Comparison of ENCODE assay signal across 8 mouse cellular contexts in genomic region chr1:135105951-135106350, GRCm38 (mm10). TPM values are rescaled to one million over a fixed set of nuclear protein-coding genes. Genes with fewer than 3 reads are reported as not detected.
DNase-seq lines count a peak whose midpoint lies in the region; ATAC-seq and TF ChIP-seq lines count a peak whose summit lies in the region.

No protein-coding gene starts in this region.

- intact Hi-C loops in gastrocnemius, postnatal 36 days (cut with DNase I) = loop anchor here (10.0 kb wide), 1 partner anchor 381 kb away; no protein-coding TSS in a partner anchor

- no peak for TF ChIP-seq POLR2A in olfactory bulb, adult 2 months (IDR thresholded peaks at IDR 0.05; ENCODE audit: insufficient read depth, low read depth, low read length)

- peak; percentile 24 for DNase-seq in ovary, adult 18-20 months (ENCODE audit: low spot score)
- DNase-seq in ovary, postnatal 10 days (ENCODE audit: low spot score) = no peak
- DNase-seq in c-Kit-positive CD71-negative TER-119-negative erythroid progenitor cells, embryonic 14.5 days (ENCODE audit: low read depth) = peak; percentile 65
- DNase-seq in gastrocnemius, postnatal 36 days = peak; percentile 48 to 61
- peak; percentile 42 to 63 for DNase-seq in lung, adult 18-20 months
- DNase-seq in thymus, postnatal 25 days = peak; percentile 79

- no peak overlapping the region for H3K4me2 ChIP-seq in intestine, postnatal 0 days (replicated peaks; ENCODE audit: low read depth)

- H3K9ac ChIP-seq in intestine, postnatal 0 days (ENCODE audit: low read depth, low read length) = no peak overlapping the region

- H3K27ac ChIP-seq in intestine, postnatal 0 days (ENCODE audit: low read depth, low read length) = no peak overlapping the region
- 0 out of 2 replicates have a peak overlapping the region, but pooled peaks have one; percentile 7 for H3K27ac ChIP-seq in olfactory bulb, adult 2 months (ENCODE audit: insufficient read depth, low read depth, low read length)

- 3% methylated on average over 8 of the region's 8 CpGs for WGBS in intestine, postnatal 0 days
- WGBS in olfactory bulb, adult 2 months = 3% methylated on average over 8 of the region's 8 CpGs

- TF ChIP-seq CTCF in intestine, postnatal 0 days (IDR thresholded peaks at IDR 0.05; ENCODE audit: low read depth) = peak; percentile 89
- TF ChIP-seq CTCF in olfactory bulb, adult 2 months (IDR thresholded peaks at IDR 0.05; ENCODE audit: insufficient read depth, low read depth, low read length) = peak; percentile 77

- no peaks in the 10 kb centered on the region for H3K9me3 ChIP-seq in intestine, postnatal 0 days (ENCODE audit: control insufficient read depth)

- peaks cover 41% of the 10 kb centered on the region for H3K27me3 ChIP-seq in intestine, postnatal 0 days (replicated peaks; ENCODE audit: control insufficient read depth, insufficient read depth, low read length)

- no peaks in the 10 kb centered on the region for H3K36me3 ChIP-seq in intestine, postnatal 0 days (ENCODE audit: control insufficient read depth, insufficient read depth)

- no peak for ATAC-seq in intestine, postnatal 0 days

- H3K4me1 ChIP-seq in intestine, postnatal 0 days (replicated peaks; ENCODE audit: control insufficient read depth, insufficient read depth, low read length) = 0 out of 2 replicates have a peak, but pooled peaks cover 3% of the 10 kb centered on the region
- H3K4me1 ChIP-seq in olfactory bulb, adult 2 months (ENCODE audit: control insufficient read depth, insufficient read depth, low read length) = peaks cover 19% of the 10 kb centered on the region

- H3K4me3 ChIP-seq in intestine, postnatal 0 days (ENCODE audit: low read depth, low read length) = no peak overlapping the region
- H3K4me3 ChIP-seq in olfactory bulb, adult 2 months (ENCODE audit: insufficient read depth, low read depth, low read length) = peak overlapping the region; percentile 79; the same call in 1 of the 2 replicates

RNA-seq across cellular contexts. Expression of gene Lgr6, which starts 0.9 kb away (rescaled TPM):
- total RNA-seq in gastrocnemius, postnatal 36 days (2021) = under 1 TPM; 0.39 to 0.51 TPM
- polyA plus RNA-seq in intestine, postnatal 0 days (2015; fragmentation: Nextera tagmentation; extraction: Ambion mirVana) = 0.37 and 0.44 TPM in 2 replicates
- polyA plus RNA-seq in olfactory bulb, adult 2 months (2012; ENCODE audit: insufficient read depth, insufficient read length, low replicate concordance, missing spikeins) = 68.5 TPM in 1 of 2 replicates, not detected in the other

RNA-seq across cellular contexts. Expression of gene Ptpn7, which starts 26.5 kb away (rescaled TPM):
- total RNA-seq in gastrocnemius, postnatal 36 days (2021) = under 1 TPM; 0.27 to 0.56 TPM
- polyA plus RNA-seq in intestine, postnatal 0 days (2015; fragmentation: Nextera tagmentation; extraction: Ambion mirVana) = 0.73 and 0.76 TPM in 2 replicates
- polyA plus RNA-seq in olfactory bulb, adult 2 months (2012; ENCODE audit: insufficient read depth, insufficient read length, low replicate concordance, missing spikeins) = not detected in 2 replicates

RNA-seq across cellular contexts. Expression of gene Arl8a, which starts 40.7 kb away (rescaled TPM):
- total RNA-seq in gastrocnemius, postnatal 36 days (2021) = 10 to 100 TPM; 15.6 to 16.9 TPM
- 66.6 and 68.8 TPM in 2 replicates for polyA plus RNA-seq in intestine, postnatal 0 days (2015; fragmentation: Nextera tagmentation; extraction: Ambion mirVana)
- polyA plus RNA-seq in olfactory bulb, adult 2 months (2012; ENCODE audit: insufficient read depth, insufficient read length, low replicate concordance, missing spikeins) = 415 TPM in 1 of 2 replicates, not detected in the other

Comparison
In these comparisons a context has a peak if more than half of its experiments do, and no peak if none do; other contexts are left out.
1. RNA of gene Lgr6, which starts 0.9 kb away (polyA plus RNA-seq): 68.5 TPM in olfactory bulb, adult 2 months; 0.37 to 0.44 TPM in intestine, postnatal 0 days; every median in the first group is over 10 times any median in the second.